Mouse (Mus musculus): Measurements from ENCODE around the gene Afap1l2.

- TF ChIP-seq CTCF (IDR thresholded peaks at IDR 0.05; ENCODE audit: extremely low read depth, insufficient read depth, insufficient read length, insufficient replicate concordance) (peak; percentile 62; the same call in 1 of the 2 replicates), POLR2A (IDR thresholded peaks at IDR 0.05; ENCODE audit: low read depth, low read length) (no peak)
These were observed 23.6 kb upstream of the Afap1l2 start for GRCm38 (mm10) chr19:57031582-57031981.
